Mouse (Mus musculus) forebrain, embryonic 14.5 days (tissue): Measurements from ENCODE around the gene Ss18l1. TPM values are rescaled to one million over a fixed set of nuclear protein-coding genes. Genes with fewer than 3 reads are reported as not detected.

ENCODE experiments used
- ATAC-seq: fragments of 200-750 bp; cut with Nextera tagmentation; 2 replicates; pipeline ENCODE4 v1.8.0; 2017; ENCODE audit warnings: mild to moderate bottlenecking, moderate library complexity
- DNase-seq: peaks from one replicate; pipeline ENCODE4 v3.0.0-alpha.2; 2015; ENCODE audit warnings: low spot score
- H3K27ac ChIP-seq: fragments of 300-500 bp; sonication (generic); 2 replicates; pipeline ENCODE4 v1.5.1; 2014; ENCODE audit warnings: low read depth, mild to moderate bottlenecking, control low read depth, low read length, moderate library complexity
- H3K27me3 ChIP-seq: fragments of 300-500 bp; sonication (generic); replicated peaks from 2 replicates; pipeline ENCODE4 v1.6.1; 2014; ENCODE audit warnings: low read length, control low read depth, mixed read lengths; ENCODE audit not compliant: control insufficient read depth, insufficient read depth
- H3K36me3 ChIP-seq: fragments of 300-500 bp; sonication (generic); 2 replicates; pipeline ENCODE4 v1.6.1; 2014; ENCODE audit warnings: low read length, control low read depth; ENCODE audit not compliant: control insufficient read depth, insufficient read depth
- H3K4me1 ChIP-seq: fragments of 300-500 bp; sonication (generic); 2 replicates; pipeline ENCODE4 v1.6.1; 2014; ENCODE audit warnings: antibody characterized with exemption, low read length, control low read depth; ENCODE audit not compliant: control insufficient read depth, insufficient read depth
- H3K4me2 ChIP-seq: fragments of 300-500 bp; sonication (generic); 2 replicates; pipeline ENCODE4 v1.6.1; 2014; ENCODE audit warnings: mild to moderate bottlenecking, control low read depth, low read length
- H3K4me3 ChIP-seq: fragments of 300-500 bp; sonication (generic); 2 replicates; pipeline ENCODE4 v1.5.1; 2014; ENCODE audit warnings: low read depth, low read length, control low read depth
- H3K9ac ChIP-seq: fragments of 300-500 bp; sonication (generic); 2 replicates; pipeline ENCODE4 v1.6.1; 2014; ENCODE audit warnings: mild to moderate bottlenecking, low read length, control low read depth, moderate library complexity
- H3K9me3 ChIP-seq: fragments of 300-500 bp; sonication (generic); replicated peaks from 2 replicates; pipeline ENCODE4 v1.6.1; 2016; ENCODE audit warnings: low read length, control low read depth, mixed read lengths; ENCODE audit not compliant: control insufficient read depth
- WGBS: fragments of 180-500 bp; shearing (Covaris S2); extraction: QIAGEN DNeasy Blood & Tissue Kit; methylation state at CpG from one replicate; pipeline ENCODE4 v1.1.7; 2014; 5-methylcytosine and 5-hydroxymethylcytosine counted together
- polyA plus RNA-seq: library from polyadenylated mRNA; unstranded; fragments of >200 nt; fragmentation: Nextera tagmentation; extraction: Ambion mirVana; gene quantifications from 2 replicates; pipeline ENCODE4 v1.2.1, GENCODE M21; 2014

Ss18l1 gene
- polyA plus RNA-seq, 1 experiment from 2014 or later, result 33.6 TPM

DNA sequence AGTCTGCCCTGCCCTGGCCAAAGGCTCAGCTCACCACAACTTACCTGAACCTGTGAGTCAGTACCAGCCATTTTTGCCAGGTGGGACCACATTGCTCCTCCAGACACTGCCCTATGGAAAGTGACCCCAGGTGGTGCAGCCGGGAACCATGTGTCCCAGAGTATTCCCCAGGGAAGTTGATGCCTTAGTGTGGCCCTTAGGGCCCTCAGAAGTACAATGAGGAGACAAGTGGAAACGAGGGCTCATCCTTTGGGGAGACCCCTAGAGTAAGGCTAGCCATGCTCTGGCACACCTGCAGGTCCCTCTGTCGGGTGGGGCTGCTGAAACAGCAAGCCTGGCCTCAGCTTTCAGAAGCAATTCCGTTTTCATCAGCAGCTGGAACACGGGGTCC lies 44.3 kb downstream of the Ss18l1 start:
- Histone ChIP-seq H3K9me3 (no peaks in the 10 kb centered on the region), H3K27ac (no peak overlapping the region), H3K4me1 (no peaks in the 10 kb centered on the region), H3K4me2 (no peak overlapping the region), H3K36me3 (peaks cover 22% of the 10 kb centered on the region), H3K27me3 (no peaks in the 10 kb centered on the region), H3K4me3 (no peak overlapping the region), H3K9ac (no peak overlapping the region)
- 81% methylated on average over 5 of the region's 5 CpGs for WGBS
- ATAC-seq, result no peak
- no peak for DNase-seq

DNA sequence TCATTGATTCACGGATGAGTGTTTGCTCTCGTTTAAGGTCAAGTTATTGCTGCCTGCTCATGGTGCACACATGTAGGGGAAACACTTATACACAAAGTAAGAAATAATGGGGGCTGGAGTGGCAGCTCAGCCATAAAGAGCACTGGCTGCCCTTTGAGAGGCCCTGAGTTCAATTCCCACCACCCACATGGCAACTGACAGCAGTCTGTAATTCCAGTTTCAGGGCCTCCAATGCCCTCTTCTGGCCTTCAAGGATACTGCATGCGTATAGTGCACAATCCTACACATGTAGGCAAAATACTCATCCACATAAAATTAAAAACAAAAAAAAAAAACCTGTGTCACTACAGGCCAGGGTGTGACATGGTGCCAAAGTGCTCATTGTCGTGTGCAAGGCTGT lies 45.2 kb downstream of the Ss18l1 start:
- no peak overlapping the region for H3K4me3 ChIP-seq
- no peaks in the 10 kb centered on the region for H3K4me1 ChIP-seq
- H3K36me3 ChIP-seq, result peaks cover 15% of the 10 kb centered on the region
- H3K4me2 ChIP-seq, result no peak overlapping the region
- DNase-seq (no peak), ATAC-seq (no peak)
- WGBS, result 96% methylated on average over 4 of the region's 4 CpGs
- no peaks in the 10 kb centered on the region for H3K27me3 ChIP-seq
- no peak overlapping the region for H3K9ac ChIP-seq
- H3K27ac ChIP-seq, result no peak overlapping the region
- H3K9me3 ChIP-seq, result no peaks in the 10 kb centered on the region

- ATAC-seq (no peak), DNase-seq (no peak)
- no peak overlapping the region for H3K4me2 ChIP-seq
- no peak overlapping the region for H3K4me3 ChIP-seq
- WGBS, result 70% methylated on average over 11 of the region's 11 CpGs
- no peaks in the 10 kb centered on the region for H3K27me3 ChIP-seq
- no peaks in the 10 kb centered on the region for H3K36me3 ChIP-seq
- no peak overlapping the region for H3K9ac ChIP-seq
- H3K9me3 ChIP-seq, result no peaks in the 10 kb centered on the region
- H3K4me1 ChIP-seq, result peaks cover under 1% of the 10 kb centered on the region; the same call in 1 of the 2 replicates
- no peak overlapping the region for H3K27ac ChIP-seq
These were observed 48.0 kb downstream of the Ss18l1 start for GRCm38 (mm10) chr2:180090285-180090684.

DNA sequence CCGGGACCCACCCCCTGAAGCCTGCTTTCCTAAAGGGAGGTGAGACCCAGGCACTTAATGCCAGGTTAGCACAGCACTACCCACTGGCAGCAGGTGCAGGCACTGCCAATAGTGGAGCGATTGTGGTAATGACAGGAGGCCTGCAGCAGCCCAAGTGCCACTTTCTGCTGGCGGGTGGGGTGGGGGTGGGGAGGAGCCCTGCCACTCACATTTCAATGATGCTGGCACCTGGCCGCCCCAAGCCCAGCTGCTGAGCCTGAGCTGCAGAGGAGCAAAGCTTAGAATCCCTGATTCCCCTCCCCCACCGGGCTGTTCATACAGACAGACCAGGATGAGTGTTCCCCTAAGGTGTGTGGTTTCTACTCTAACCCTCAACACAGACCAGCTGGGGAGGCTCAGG lies 53.4 kb downstream of the Ss18l1 start:
- H3K4me2 ChIP-seq, result no peak overlapping the region
- peak overlapping the region; percentile 44; the same call in 1 of the 2 replicates for H3K27ac ChIP-seq
- DNase-seq, result peak; percentile 68
- no peak overlapping the region for H3K4me3 ChIP-seq
- ATAC-seq, result peak; percentile 68
- WGBS, result 35% methylated on average over 5 of the region's 5 CpGs
- peaks cover 10% of the 10 kb centered on the region; the same call in 1 of the 2 replicates for H3K4me1 ChIP-seq
- H3K9ac ChIP-seq, result no peak overlapping the region
- peaks cover 3% of the 10 kb centered on the region; the same call in 1 of the 2 replicates for H3K27me3 ChIP-seq
- H3K9me3 ChIP-seq, result no peaks in the 10 kb centered on the region
- H3K36me3 ChIP-seq, result no peaks in the 10 kb centered on the region

GRCm38 (mm10) chr2:180097585-180097984 lies 55.3 kb downstream of the Ss18l1 start:
- Histone ChIP-seq H3K27ac (no peak overlapping the region), H3K4me3 (no peak overlapping the region), H3K4me2 (no peak overlapping the region), H3K27me3 (peaks cover 19% of the 10 kb centered on the region), H3K9ac (no peak overlapping the region), H3K36me3 (no peaks in the 10 kb centered on the region), H3K9me3 (no peaks in the 10 kb centered on the region), H3K4me1 (peaks cover 10% of the 10 kb centered on the region; the same call in 1 of the 2 replicates)
- 29% methylated on average over 3 of the region's 3 CpGs for WGBS
- ATAC-seq (no peak), DNase-seq (no peak)

GRCm38 (mm10) chr2:180098167-180098566 lies 55.9 kb downstream of the Ss18l1 start:
- Histone ChIP-seq H3K4me1 (peaks cover 15% of the 10 kb centered on the region; the same call in 1 of the 2 replicates), H3K4me2 (no peak overlapping the region), H3K27ac (no peak overlapping the region), H3K4me3 (no peak overlapping the region), H3K9me3 (no peaks in the 10 kb centered on the region), H3K27me3 (peaks cover 25% of the 10 kb centered on the region), H3K9ac (no peak overlapping the region), H3K36me3 (no peaks in the 10 kb centered on the region)
- ATAC-seq (no peak), DNase-seq (no peak)
- WGBS, result 39% methylated on average over 5 of the region's 5 CpGs

GRCm38 (mm10) chr2:180099529-180099928 lies 57.2 kb downstream of the Ss18l1 start:
- DNase-seq, result no peak
- Histone ChIP-seq H3K36me3 (no peaks in the 10 kb centered on the region), H3K9ac (peak overlapping the region; percentile 25; the same call in 1 of the 2 replicates), H3K27ac (no peak overlapping the region), H3K27me3 (peaks cover 38% of the 10 kb centered on the region), H3K9me3 (no peaks in the 10 kb centered on the region), H3K4me1 (peaks cover 19% of the 10 kb centered on the region; the same call in 1 of the 2 replicates), H3K4me3 (no peak overlapping the region), H3K4me2 (peak overlapping the region; percentile 20; the same call in 1 of the 2 replicates)
- ATAC-seq, result no peak
- WGBS, result 12% methylated on average over 15 of the region's 15 CpGs

- Histone ChIP-seq H3K9ac (peak overlapping the region; percentile 62), H3K27ac (no peak overlapping the region), H3K27me3 (peaks cover 51% of the 10 kb centered on the region), H3K4me2 (peak overlapping the region; percentile 95), H3K4me3 (peak overlapping the region; percentile 52), H3K36me3 (no peaks in the 10 kb centered on the region), H3K4me1 (peaks cover 20% of the 10 kb centered on the region; the same call in 1 of the 2 replicates), H3K9me3 (no peaks in the 10 kb centered on the region)
- DNase-seq, result peak; percentile 50
- peak; percentile 21; the same call in 1 of the 2 replicates for ATAC-seq
- WGBS, result under 1% methylated on average over 41 of the region's 57 CpGs
These were observed 61.1 kb downstream of the Ss18l1 start for GRCm38 (mm10) chr2:180103151-180103977.
